Mouse (Mus musculus): ENCODE data around the gene Lrfn2. TPM values are rescaled to one million over a fixed set of nuclear protein-coding genes. Genes with fewer than 3 reads are reported as not detected.

Gene Lrfn2
- total and polyA plus RNA-seq, 3 experiments = not detected

DNA sequence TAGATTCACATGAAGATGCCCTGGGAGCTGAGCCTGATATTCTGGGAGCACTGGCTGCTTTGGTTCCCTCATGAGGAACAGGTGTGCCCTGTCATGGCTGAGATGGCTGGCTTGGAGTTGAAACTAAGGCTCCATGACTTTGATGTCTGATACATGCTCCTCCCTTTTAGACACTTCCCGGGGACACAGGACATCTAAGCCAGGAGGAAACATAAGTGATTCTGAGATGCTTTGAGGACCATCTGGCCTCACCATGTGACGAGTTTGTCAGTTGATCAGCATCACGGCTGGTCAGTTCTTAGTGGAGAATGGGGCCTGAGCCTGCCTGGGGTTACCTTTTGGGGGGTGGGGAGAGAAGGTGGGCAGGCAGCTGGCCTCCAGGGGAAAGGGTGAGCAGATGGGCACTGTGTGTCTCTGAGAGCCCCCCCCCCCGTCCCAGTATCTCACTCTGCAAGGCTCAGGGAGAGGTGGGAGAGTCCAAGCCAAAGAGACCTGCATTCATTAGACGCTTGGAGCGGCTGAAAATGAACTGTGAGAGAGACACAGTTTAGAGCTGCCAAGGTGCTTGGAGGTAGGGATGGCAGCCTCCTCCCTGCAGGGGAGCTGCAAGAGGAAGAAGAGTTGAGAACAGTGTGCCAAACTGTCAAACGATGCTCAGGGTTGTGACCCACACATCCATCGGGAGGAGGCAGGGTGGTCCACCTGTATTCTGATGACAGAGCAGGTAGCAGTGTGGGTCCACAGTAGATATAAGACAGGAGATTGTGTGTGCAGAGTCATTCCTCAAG, 105.2 kb downstream of the Lrfn2 start:
- TF ChIP-seq POLR2A (IDR thresholded peaks at IDR 0.05; ENCODE audit: control insufficient read depth in 1 of 2, insufficient read depth in 1 of 2, low read depth in 1 of 2, low read length in 2 of 2, poor library complexity in 1 of 2) (no peak), SMC3 (IDR thresholded peaks at IDR 0.05; ENCODE audit: low read depth, low read length) (no peak), E2F4 (IDR thresholded peaks at IDR 0.05; ENCODE audit: borderline replicate concordance, low read depth, low read length) (no peak), NRF1 (IDR thresholded peaks at IDR 0.05; ENCODE audit: insufficient read depth, low read depth, low read length, poor library complexity, severe bottlenecking) (no peak), CHD1 (IDR thresholded peaks at IDR 0.05; ENCODE audit: low read depth, low read length) (no peak), SIN3A (IDR thresholded peaks at IDR 0.05; ENCODE audit: low read length) (no peak), HCFC1 (IDR thresholded peaks at IDR 0.05; ENCODE audit: low read depth, low read length) (no peak), MYC (IDR thresholded peaks at IDR 0.05; ENCODE audit: low read depth, low read length) (no peak), GATA1 (IDR thresholded peaks at IDR 0.05; ENCODE audit: low read depth, low read length) (no peak), UBTF (IDR thresholded peaks at IDR 0.05; ENCODE audit: borderline replicate concordance, insufficient read depth, low read depth, low read length) (no peak), MXI1 (IDR thresholded peaks at IDR 0.05; ENCODE audit: low read depth, low read length) (no peak), CTCF (IDR thresholded peaks at IDR 0.05 in 2 of 3, conservative IDR thresholded peaks at IDR 0.05 in 1 of 3; ENCODE audit: control insufficient read depth in 1 of 3, insufficient read depth in 1 of 3, low read depth in 2 of 3, low read length in 3 of 3, poor library complexity in 1 of 3, severe bottlenecking in 1 of 3) (no peak), POLR2AphosphoS2 (IDR thresholded peaks at IDR 0.05; ENCODE audit: low read length) (no peak), ZMIZ1 (IDR thresholded peaks at IDR 0.05; ENCODE audit: low read depth, low read length) (no peak), NELFE (IDR thresholded peaks at IDR 0.05; ENCODE audit: low read depth, low read length) (no peak), MYB (IDR thresholded peaks at IDR 0.05; ENCODE audit: low read depth, low read length) (no peak)
- Histone ChIP-seq H3K9me3 (replicated peaks; ENCODE audit: insufficient read depth, low read length) (no peaks in the 10 kb centered on the region), H3K36me3 (ENCODE audit: control insufficient read depth in 1 of 2, insufficient read depth in 2 of 2, low read length in 2 of 2) (no peaks in the 10 kb centered on the region)

GRCm38 (mm10) chr17:49043806-49044640, 111.8 kb downstream of the Lrfn2 start:
- Histone ChIP-seq H3K4me3 (ENCODE audit: control insufficient read depth in 1 of 2, insufficient read depth in 1 of 2, low read depth in 2 of 2, low read length in 2 of 2) (no peak overlapping the region), H3K79me2 (ENCODE audit: control insufficient read depth, insufficient read depth, low read length, poor library complexity) (no peaks in the 10 kb centered on the region), H3K27me3 (ENCODE audit: control insufficient read depth in 1 of 2, insufficient read depth in 2 of 2, low read length in 2 of 2) (no peaks in the 10 kb centered on the region), H3K4me1 (ENCODE audit: control insufficient read depth in 1 of 2, insufficient read depth in 2 of 2, low read length in 2 of 2) (no peaks in the 10 kb centered on the region), H3K27ac (ENCODE audit: control insufficient read depth, low read depth, low read length) (no peak overlapping the region), H3K9ac (ENCODE audit: control insufficient read depth, low read depth, low read length, poor library complexity, severe bottlenecking) (no peak overlapping the region), H3K9me3 (replicated peaks; ENCODE audit: insufficient read depth, low read length) (no peaks in the 10 kb centered on the region), H3K36me3 (ENCODE audit: control insufficient read depth in 1 of 2, insufficient read depth in 2 of 2, low read length in 2 of 2) (no peaks in the 10 kb centered on the region)
- no peak for DNase-seq (ENCODE audit: low read depth, low spot score)
- no peak for TF ChIP-seq MXI1 (IDR thresholded peaks at IDR 0.05; ENCODE audit: low read depth, low read length)

More for the DNA sequence above, 105.2 kb downstream of the Lrfn2 start:
- Histone ChIP-seq H3K4me3 (ENCODE audit: control insufficient read depth in 1 of 2, insufficient read depth in 1 of 2, low read depth in 2 of 2, low read length in 2 of 2) (no peak overlapping the region), H3K79me2 (ENCODE audit: control insufficient read depth, insufficient read depth, low read length, poor library complexity) (no peaks in the 10 kb centered on the region), H3K27me3 (ENCODE audit: control insufficient read depth in 1 of 2, insufficient read depth in 2 of 2, low read length in 2 of 2) (no peaks in the 10 kb centered on the region), H3K27ac (ENCODE audit: control insufficient read depth, low read depth, low read length) (no peak overlapping the region), H3K4me1 (ENCODE audit: control insufficient read depth in 1 of 2, insufficient read depth in 2 of 2, low read length in 2 of 2) (no peaks in the 10 kb centered on the region), H3K9ac (ENCODE audit: control insufficient read depth, low read depth, low read length, poor library complexity, severe bottlenecking) (no peak overlapping the region)
- no peak for DNase-seq (ENCODE audit: low read depth, low spot score)
